Mouse (Mus musculus) adipocyte (in vitro differentiated cells): ENCODE results near the gene Rims4.
A peak's percentile ranks its signal among the peaks of the same experiment; 100 is the strongest.

Experiments used
- DNase-seq: peaks from one replicate; pipeline ENCODE4 v3.0.0-alpha.2; 2016; ENCODE audit warnings: low spot score

The Rims4 gene

DNA sequence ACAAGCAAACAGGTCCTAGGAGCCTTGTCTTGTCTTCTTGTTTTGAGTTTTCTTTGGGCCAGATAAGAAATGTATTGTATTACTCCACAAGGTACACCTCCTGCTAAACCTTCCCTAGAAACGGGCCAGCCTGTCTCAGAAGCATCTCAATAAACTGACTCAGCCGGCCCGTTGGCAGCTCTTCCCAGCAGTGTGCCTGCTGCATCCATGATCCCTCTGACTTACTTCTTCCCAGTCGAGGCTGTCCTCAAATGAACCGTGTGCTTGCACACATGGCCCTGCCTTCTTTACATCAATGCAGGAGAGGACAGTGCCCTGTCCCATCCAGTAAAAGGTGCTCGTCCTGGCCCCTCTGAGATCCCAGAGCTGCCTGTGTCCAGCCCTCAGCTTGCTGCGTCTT, 8.9 kb downstream of the Rims4 start:
- DNase-seq, result no peak

- no peak for DNase-seq
Observed at GRCm38 (mm10) chr2:163907131-163907530, 11.4 kb downstream of the Rims4 start.

DNA sequence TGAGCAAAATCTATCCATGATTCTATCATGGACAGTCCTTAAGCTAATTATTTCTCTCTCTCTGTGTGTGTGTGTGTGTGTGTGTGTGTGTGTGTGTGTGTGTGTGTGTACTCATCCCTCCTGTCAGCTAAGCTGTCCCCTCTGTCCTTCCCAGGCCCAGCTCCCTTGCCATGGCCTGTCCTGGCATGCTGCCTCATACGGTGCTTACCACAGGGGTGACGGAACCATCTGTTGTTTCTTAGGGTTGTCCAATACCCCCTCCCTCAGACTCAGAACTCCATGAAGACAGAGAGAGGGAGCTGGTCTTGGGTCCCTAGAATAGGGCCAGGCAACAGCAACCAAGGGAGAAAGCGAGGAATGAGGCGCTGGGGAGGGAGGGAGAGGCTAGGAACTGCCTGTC, 14.2 kb downstream of the Rims4 start:
- DNase-seq, result no peak

GRCm38 (mm10) chr2:163903461-163903860, 15.0 kb downstream of the Rims4 start:
- peak; percentile 18 for DNase-seq

DNA sequence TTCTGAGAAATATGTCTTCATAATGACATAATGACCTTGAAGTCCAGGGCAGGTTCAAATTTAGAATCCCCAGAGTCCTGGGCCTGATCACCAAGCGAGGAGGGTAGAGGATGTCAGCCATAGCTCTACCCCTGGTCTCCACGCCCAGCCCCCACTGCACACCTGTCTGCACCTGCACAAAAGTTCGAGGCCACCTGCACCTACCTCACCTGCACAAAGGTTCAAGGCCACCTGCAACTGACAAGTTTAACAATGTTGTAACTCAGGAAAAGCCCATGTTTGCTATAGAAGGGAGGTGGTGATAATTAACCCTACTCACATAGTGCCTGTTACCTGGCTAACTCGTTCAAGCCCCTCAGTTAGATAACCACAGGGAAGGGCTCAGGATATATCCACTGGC, 16.0 kb downstream of the Rims4 start:
- no peak for DNase-seq

- DNase-seq, result peak; percentile 72
Observed at GRCm38 (mm10) chr2:163901043-163901442, 17.4 kb downstream of the Rims4 start.

GRCm38 (mm10) chr2:163899910-163900411, 18.5 kb downstream of the Rims4 start:
- DNase-seq, result no peak

- DNase-seq, result no peak
Observed at GRCm38 (mm10) chr2:163897988-163898535, 20.4 kb downstream of the Rims4 start.

DNA sequence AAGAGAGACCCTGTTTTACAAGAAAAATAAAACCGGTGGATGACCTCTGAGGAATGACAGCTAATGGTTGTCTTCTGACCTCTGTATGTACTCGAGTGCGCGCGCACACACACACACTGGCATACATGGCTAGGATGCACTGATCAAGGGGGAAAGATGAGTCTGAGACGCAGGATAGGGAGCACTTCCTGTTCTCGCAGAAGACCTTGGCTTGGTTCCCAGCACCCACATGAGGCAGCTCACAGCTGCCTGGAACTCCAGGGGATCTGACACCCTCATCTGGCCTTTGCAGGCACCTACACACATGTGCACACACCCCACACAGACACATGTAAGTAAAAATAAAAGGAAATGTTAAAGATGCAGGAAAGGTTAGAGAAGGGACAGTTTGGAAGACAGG, 21.5 kb downstream of the Rims4 start:
- no peak for DNase-seq

DNA sequence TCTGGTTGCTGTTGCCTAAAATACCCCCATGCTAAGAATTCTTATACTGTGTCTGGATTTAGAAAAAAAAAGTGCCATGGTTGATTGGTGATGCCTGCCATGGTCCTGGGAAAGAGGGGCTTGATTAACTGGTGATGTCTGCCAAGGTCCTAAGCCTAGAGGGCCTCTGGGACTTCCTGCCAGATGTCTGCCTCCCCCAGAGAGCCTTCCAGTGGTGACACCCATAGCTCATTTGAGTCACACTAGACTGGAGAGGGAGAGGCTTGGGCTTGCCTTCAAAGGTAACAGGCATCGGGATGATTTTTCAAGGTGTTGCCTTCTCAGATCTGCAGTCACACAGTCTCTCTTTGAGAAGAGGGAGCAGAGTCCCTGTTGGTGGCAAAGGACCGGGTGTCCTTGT, 23.3 kb downstream of the Rims4 start:
- DNase-seq, result no peak

- DNase-seq, result no peak
Observed at GRCm38 (mm10) chr2:163893446-163894370, 24.8 kb downstream of the Rims4 start.

- DNase-seq, result no peak
Observed at GRCm38 (mm10) chr2:163891271-163891670, 27.2 kb downstream of the Rims4 start.

GRCm38 (mm10) chr2:163890586-163890985, 27.9 kb downstream of the Rims4 start:
- DNase-seq, result no peak

DNA sequence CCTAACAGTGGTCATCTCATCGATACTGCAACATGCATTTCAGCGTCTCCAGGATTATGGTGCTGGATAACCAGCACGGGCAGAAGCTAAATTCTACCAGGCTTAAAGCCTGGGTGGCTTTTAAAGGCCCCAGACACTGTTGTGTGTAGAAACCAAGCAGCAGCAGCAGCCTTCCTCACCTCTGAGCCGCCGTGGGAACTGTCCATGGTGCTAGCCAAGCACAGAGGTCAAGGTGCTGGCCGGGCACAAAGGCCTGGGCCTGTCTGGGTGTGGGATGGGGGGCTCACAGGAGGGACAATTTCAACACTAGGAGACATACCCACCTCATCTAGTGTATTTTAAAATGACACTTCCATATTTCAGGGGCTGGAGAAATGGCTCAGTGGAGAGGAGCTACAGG, 29.1 kb downstream of the Rims4 start:
- peak; percentile 54 for DNase-seq

GRCm38 (mm10) chr2:163882859-163883652, 35.4 kb downstream of the Rims4 start:
- DNase-seq, result no peak

- peak; percentile 37 for DNase-seq
Observed at GRCm38 (mm10) chr2:163880891-163881290, 37.6 kb downstream of the Rims4 start.

- no peak for DNase-seq
Observed at GRCm38 (mm10) chr2:163876830-163877498, 41.5 kb downstream of the Rims4 start.

GRCm38 (mm10) chr2:163875484-163875883, 43.0 kb downstream of the Rims4 start:
- DNase-seq, result no peak

DNA sequence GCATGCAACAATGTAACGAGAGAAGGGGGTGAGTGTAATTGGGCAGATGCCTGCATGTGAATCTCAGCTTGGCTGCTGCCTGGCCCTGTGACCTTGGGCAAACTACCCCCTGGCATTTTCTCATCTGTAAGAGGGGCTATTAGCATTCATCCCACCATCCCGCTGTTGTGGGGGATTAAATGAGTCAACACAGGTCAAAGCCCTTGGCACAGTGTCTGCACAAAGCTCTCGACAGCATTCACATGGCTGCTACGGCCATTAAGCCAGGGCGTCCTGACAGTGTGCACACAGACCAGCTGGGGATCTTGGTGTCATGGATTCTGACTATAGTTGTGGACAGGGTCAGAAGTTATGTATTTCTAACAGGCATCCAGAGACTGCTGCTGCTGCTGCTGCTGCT, 43.6 kb downstream of the Rims4 start:
- no peak for DNase-seq

DNA sequence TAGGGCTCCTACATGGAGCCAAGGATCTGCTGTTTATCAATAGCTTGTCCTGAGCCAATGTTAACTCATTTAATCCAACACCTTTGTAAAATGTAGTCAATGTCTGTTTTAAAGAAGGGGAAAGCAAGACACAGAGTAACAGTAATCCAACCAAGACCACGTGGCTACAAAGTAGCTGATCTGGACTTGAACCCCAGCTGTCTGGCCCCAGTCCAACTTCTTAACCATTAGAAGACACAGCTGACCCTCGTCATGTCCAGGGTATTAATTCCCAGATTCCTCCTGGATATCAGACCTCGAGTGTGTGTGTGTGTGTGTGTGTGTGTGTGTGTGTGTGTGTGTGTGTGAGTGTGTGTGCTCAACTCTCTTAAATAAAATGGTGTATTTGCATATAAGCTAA, 46.6 kb downstream of the Rims4 start:
- DNase-seq, result no peak

GRCm38 (mm10) chr2:163871266-163871665, 47.2 kb downstream of the Rims4 start:
- DNase-seq, result no peak

- no peak for DNase-seq
Observed at GRCm38 (mm10) chr2:163869783-163870182, 48.7 kb downstream of the Rims4 start.
